Mouse (Mus musculus) embryonic fibroblast, embryonic 13.5 days (primary cell): ENCODE results near the gene Pde8b.

Source experiments
- CTCF ChIP-seq: IDR thresholded peaks from 2 replicates; pipeline ENCODE4 v1.5.1; 2011; ENCODE audit warnings: mild to moderate bottlenecking, control low read depth, low read length, moderate library complexity, borderline replicate concordance; ENCODE audit not compliant: insufficient read depth
- POLR2A ChIP-seq: IDR thresholded peaks from 2 replicates; pipeline ENCODE4 v1.6.1; 2011; ENCODE audit warnings: low read depth, mild to moderate bottlenecking, control low read depth, low read length, moderate library complexity

DNA sequence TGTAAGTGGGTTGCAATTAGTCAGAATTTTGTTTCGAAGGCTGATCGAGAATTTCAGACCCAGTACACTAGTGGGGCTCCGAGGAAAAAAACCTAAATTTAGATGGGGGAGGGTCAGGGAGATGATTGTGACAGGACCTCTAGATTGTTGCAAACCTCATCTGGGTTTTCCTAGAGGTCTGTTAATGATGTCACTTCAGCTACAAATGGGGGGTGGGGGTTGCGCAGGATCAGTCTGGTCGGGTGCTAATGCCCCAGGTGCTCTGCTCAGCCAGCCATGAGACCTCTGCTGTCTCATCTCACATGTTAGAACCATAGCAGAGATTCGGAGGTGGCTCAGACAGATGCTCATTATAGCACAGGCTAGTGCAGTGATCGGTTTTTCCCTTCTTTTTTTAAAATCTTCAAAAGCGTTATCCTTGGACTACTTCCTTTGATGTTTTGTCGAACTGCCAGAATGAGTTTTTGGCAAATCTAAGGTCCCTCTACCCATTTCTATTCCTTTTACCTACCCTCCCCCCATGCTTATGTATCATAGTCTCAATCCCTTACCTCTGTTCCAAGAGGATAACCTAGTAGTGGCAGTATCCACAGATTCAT, 209.9 kb downstream of the Pde8b start:
- TF ChIP-seq CTCF (no peak), POLR2A (no peak)
